Mouse (Mus musculus) layer of hippocampus, adult 9-11 months (tissue): ENCODE measurements around the gene Krt16.

Experiments used
- DNase-seq: peaks from one replicate; pipeline ENCODE4 v3.0.0; 2022

The Krt16 gene

DNA sequence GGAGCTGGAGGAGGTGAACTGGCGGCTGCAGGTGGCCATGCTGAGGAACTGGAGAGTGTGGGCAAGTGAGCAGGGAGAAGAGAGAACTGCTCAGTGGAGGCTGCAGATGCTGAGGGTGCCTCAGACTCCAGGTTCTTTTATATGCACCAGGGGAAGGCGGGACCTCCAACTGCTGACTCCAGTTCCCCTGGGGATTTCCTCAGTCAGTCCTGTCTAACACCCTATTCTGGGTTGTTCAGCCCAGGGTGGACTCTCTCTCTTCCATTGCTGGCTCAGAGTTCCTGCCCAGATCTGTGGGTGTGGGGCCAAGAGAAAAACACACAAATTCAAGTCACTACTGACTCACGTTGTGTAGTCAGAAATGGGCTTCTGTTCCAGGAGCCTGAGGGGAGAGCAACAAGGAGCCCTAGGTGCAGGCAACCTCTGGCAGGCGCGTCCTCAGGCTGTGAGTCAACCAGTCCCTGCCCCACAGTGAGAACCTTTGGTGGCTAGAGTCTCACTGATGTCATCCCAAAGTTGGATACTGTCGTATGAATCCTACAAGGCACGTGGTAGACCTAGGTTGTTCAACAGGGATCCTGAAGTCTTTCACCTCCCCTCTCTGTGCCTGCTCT lies at the start of gene Krt16:
Gene Krt16 (minus strand): TSS at position 51 of the 614 bp plus-strand sequence.
- no peak for DNase-seq

DNA sequence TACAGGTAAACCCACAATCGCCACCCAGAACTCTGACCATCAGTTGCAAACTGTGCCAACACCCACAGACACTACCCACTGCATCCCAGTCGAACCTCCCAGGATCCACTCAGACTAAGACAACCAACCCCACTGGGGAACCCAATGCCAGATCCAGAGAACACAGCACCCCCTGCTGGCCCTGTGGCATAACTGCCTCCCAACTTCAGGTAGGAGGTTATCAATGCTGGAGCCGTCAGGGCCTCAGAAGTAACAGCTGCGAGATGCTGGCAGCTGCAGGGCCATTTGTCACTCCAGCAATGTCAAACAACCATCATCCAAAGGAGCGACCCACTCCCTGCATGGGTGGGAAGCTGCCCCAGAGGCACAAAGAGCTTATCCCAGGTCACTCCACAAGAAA lies 49.1 kb upstream of the Krt16 start:
- no peak for DNase-seq

DNA sequence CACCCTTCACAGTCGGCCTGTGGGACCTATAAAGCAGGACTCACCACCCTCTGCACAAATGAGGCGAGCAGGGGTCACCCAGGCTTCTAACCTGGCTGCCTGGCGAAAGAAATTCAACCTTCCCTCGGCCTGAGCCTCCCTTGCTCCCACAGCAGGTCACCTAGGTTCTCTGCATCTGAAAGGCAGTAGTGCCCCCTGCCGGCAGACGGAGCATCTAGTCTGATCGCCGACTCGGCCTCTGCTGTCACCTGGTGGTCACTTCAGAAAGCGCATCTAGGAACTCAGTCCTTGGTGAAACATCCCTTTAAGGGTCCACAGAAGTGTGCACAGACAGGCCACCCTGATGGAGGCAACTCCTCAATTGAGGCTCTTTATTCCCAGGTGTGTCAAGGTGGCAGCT lies 46.6 kb upstream of the Krt16 start:
- DNase-seq: peak; percentile 48

DNA sequence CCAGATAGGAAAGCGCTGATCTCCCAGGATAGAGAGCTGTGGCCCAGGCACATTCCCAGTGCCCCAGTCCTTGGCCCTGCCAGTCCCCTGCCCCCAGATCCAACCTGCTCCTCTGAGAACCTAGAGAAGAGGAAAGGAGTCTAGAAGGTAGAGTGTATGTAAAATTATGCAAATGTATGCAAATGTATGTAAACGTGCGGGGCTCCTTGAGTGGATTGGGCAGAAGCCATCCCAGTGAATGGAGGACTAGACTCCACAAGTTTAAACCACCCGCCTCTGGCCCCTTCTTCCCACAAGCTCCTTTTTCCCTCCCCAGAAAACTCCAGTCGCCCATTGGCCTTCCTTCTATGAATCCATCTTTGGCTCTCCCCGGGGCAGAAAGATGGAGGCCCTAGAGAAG lies 44.2 kb upstream of the Krt16 start:
- no peak for DNase-seq

DNA sequence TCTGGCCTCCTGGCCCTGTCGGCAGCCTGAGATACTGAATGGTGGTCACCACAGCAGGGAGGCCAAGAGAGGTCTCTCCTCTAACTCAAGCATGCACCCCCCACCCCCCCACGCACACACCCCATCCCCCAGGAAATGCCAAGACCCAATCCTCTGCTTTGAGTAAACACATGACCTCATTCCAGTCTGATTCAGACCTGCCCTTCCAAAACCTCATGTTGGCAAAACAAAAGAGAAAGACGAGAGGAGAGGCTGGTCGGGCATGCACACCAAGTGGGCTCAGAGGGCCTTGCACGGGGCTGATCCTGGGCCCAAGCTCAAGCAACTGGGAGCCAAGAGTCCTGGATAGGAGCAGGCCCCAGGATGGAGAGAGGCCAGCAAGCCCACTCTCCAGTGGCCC lies 41.5 kb upstream of the Krt16 start:
- no peak for DNase-seq

DNA sequence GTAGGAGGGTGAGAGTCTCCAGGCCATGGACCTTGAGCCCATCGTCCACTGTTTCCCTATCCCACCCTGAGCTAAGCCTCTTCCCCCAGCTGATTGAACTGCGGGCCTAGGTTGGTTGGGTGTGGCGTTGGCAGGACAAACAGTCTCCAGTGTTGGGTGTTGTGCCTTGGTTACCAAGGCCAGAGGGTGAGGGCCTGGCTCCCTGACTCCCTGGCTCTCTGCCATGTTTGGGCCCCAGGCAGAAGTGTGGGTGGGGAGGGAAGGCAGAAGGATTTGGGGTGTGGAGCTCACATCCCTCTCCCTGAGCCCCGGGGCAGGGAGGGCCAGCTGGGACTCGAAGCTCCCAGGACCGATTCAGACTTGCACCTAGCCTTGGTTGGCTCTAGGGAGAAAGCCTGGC lies 40.2 kb upstream of the Krt16 start:
- DNase-seq: no peak

DNA sequence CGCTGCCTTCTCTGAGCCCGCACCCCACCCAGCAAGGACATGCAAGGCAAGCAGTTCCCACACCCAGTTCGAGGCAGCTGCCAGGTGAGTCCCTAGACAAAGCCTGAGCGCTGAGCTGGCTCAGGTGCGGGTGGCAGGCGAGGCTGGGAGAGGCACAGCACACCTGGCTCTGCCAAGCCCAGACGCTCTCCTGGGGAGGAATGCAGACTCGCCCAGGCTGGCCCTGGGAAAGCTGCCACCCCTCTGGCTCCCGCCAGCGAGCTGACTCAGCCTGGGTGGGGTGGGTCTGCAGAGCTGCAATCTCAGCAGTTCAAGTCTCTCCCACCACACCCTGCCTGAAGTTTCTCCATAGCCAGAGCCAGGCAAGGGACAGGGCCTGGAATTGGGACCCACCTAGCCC lies 38.3 kb upstream of the Krt16 start:
- peak; percentile 25 for DNase-seq

DNA sequence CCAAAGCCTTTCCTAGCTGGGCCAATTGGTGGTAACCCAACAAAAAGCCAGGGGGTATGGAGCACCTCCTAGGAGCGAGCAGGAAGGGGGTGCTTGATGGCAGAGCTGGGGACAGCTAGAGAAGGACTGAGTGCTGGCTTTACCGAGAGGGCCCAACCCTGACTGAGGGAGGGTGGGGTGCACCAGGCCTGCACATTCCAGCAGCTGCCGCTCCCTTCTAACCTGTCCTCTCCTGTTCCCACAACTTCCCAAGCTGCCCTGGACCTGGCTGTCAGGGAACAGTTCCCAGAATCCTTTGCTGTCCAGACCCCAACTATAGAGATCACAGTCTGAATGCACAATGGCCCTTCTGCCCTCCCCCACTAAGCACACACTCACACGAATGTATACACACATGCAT lies 36.3 kb upstream of the Krt16 start:
- no peak for DNase-seq

DNA sequence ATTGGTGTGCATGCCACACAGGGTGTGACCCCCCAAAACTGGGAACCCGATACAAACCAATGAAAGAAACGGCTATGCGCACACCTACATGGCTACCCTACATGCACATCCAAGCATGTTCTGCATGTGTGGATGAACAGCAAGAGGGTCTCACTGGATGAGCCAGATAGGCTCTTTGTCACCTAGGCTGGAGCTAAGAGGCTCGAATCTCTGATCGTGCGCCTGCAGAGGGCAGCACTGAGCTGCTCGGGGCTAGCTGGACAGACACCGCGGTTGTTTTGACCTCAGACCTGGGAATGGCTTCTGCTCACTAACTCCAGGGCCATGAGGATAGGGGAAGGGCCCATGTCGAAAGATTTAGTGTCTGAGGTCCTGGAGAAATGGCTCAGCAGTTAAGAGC lies 33.8 kb upstream of the Krt16 start:
- DNase-seq: peak; percentile 44

DNA sequence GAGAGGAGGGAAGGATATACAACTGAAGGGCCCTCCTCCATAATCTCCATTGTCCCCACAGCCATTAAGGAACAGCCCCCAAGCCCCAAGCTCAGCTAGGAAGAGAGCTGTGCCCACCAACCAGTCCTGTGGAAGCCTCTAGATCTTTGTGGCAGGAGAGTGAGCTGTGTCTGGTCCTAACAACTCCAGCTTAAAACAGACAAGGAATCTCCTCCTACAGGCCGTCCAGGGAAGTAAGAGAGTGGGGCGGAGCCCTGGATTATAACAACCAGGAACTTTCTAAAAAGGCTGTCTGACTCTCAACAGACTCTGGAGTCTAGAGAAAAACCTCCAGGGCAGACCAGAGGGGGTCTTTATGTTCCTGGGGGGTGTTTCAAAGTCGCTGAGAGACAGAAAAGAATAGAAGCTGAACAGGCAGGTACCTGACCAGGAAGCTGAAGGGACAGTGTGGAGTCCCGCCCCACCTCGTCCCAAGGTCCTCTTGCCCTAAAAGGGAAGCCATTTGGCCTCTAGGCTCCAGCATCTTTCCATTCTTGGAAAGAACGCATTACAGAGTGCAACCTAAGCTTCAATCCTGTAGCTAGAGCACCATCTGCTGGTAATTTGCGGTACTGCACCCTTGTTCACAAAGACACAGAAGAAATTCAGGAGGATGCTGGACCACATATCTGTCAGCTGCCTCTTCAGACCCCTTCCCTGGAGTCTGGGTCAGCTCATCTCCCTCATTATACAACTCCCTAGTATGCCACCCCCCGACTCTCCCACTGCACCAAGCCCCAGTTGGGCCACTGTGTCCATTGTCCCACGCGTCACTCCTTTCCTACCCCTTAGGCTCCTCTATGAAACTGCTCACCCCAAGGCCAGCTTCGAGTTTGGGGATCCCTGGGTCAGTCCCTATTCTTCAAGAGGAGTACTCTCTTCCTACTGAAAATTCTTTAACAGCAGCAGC lies 33.2 kb upstream of the Krt16 start:
- DNase-seq: peak; percentile 78

DNA sequence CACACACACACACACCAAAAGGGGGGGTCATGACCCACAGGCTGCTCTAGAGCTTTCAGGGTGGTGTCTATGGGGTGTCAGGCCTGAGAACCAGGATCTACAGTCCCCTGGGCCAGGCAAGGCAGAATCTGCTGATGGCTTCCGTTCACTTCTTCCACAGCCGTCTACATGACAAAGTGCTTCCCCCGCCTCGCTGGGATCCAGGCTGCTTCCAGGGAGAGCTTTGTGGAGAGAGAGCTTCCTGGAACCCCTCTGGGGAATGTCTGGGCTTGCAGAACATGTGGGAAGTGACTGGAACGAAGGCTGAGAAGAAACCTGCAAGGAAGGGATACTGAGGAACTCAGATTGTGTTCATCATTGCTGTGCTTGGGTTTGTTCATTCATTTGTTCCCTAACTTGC lies 30.1 kb upstream of the Krt16 start:
- no peak for DNase-seq

DNA sequence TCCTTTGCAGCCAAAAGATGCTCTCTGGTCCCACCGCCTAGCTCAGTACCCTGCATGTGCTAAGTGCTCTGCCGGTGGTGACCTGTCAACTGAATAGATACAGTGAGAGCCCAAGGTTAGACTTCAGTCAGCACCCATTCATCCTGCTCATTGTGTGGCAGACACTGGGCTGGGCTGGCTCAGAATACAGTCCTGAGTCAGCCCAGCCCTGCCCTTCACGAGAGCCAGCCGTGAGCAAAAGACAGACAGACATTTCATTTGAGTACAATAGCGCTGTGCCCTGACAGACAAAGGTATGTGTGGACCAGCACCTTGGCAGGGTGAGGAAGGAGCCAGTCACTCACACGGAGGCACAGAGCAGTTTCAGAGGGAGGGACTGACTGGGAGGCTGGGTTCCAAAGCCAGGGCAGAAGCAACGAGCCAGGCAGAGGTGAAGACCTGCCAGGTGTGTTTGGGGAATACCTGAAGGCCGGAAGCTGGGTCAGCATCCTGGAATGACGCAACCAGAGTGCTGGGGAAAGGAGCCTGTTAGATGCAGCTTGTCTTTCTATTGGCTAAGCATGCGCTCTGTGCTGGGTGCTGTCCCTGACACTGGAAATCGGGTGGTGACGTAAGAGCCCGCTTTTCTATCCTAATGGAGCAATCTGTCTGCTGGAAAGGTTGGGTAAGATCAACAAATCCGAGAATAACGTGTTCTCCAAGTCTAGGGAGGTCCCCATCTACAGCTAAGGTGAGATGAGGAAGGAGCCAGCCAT lies 29.2 kb upstream of the Krt16 start:
- no peak for DNase-seq

DNA sequence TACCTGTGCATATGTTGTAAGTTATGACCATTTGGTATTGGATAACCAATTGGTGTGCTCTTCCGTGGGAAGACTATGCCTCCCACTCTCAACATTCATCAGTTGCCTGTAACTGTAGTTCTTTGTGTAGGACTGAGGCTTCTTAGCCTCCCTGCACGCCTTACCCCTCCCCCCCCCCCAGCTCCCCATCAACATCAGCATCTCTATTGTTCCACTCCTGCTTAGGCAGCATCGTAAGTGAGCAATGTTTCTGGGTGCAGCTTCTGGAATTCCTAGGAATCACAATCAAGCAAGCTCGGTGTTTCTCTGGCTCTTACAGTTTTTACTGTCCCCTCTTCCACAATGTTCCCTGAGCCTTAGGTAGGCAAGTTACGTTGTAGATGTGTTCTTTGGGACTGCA lies 26.8 kb upstream of the Krt16 start:
- DNase-seq: no peak

DNA sequence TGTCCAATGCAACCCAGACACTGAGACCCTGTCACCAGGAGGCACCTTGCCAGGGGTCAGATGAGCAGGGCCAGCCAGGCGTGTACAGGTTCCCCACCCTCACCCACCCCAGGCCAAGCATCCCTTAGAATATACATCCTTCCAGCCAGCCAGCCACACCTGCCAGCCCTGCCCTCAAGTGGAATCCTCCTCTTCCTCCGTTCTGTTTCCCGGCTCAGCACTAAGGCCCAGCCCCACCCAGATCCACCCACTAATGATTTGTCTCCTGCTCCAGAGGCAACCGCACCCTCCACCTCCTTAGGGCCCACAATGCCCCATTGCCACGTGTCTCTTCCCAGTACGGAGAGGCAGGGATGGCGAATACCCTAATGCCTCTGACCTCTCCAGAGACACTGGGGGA lies 26.0 kb upstream of the Krt16 start:
- DNase-seq: no peak

DNA sequence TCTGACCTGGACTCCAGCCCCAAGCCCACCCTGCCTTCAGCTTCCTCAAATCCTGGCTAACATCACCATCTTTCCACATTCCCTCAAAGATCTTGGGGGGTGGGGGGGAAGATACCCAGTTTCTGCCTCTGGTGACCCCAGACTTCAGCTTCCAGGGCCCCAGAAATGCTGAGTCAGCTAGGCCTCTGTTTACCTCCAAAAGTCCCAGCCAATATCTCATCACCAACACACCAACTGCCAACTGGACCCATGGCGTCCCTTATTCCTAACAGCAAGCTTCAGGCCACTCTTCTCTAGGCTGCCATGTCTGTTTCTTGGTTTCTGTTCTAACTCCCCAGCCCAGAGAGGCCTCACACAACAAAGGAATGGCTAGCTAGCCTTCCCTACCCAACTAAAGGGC lies 23.2 kb upstream of the Krt16 start:
- no peak for DNase-seq

DNA sequence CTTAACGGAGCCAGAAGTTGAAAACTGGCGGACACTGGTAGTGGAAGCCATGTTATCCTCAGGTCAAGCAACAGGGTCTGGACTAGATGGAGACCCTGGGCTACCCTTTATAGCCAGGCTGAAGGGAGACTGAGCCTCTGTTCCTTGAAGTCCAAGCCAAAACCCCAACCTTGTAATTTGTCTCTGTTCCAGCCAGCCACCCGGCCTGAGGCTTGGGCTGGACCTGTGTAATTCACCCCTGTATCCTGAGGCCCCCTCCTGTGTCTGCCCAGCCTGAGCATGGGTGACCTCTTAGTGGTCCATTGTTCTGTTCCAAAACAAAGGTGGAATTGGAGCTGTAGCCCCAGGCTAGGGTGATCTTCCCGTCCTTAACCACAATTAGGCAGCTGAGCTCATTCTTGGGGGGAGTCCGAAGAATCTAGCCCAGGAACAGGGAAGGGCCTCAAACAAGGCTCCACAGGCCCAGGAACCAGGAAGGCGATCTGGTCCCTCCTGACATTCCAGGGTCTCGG lies 21.2 kb upstream of the Krt16 start, which contains the start of gene Krt42:
Gene Krt42 (minus strand): TSS at position 51 of the 512 bp plus-strand sequence.
- DNase-seq: no peak

DNA sequence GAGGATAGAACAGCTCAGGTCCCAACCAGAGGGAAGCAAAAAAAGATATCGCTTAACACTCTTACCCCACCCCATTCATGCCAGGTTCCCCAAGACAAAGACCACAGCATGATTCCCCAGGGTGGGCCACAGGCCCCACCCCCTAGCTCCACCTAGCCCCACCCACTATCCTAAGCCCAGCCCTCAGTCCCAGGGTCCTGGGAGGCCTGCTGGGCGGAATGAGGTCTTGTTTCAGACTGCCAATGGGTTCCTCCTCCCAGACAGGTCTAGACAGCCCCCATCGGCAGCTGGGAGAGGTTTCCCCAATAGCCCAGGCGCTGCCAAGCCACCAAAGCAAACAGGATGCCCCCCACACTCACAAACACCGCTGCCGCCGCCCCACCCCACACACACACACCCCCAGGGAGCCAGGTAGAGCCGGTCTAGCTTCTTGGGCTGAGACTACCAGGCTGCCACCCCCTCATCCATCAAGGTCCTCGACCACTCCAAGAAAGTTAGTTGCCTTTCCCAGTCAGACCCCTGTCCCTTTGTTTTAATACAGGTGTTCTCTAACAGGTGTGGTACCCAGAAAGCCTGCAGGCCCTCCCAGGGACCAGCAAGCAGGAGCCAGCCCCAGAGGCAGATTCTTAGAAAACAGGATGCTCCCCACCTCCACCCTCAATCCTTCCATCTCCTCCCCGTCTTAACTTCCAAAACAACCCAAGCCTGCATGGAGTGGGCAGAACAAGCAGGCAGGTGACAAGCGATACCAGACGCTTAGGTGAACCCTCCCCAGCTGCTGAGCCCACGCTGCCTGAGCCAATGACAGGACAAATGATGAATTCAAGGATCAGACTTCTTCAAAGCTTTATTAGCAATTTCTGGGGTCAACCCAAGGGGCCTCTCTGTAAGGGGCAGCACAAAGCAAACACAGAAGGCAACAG lies 13.6 kb upstream of the Krt16 start:
- no peak for DNase-seq

DNA sequence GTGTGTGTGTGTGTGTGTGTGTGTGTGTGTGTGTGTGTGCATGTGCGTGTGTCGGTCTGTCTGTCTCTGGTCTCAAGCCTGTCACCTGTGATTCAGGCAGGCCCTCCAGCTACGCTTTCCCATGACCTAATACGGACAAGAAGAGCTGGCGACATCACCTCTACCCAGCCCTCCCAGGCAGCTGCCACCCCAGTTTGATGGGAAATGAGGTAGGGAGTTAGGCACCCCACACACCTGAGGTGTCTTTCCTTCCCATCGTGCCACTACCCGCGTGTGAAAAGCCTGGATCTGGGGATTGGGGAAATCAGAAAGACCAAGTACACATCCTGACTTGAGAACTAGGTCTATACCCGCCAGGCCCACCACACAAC lies 12.5 kb upstream of the Krt16 start:
- no peak for DNase-seq

DNA sequence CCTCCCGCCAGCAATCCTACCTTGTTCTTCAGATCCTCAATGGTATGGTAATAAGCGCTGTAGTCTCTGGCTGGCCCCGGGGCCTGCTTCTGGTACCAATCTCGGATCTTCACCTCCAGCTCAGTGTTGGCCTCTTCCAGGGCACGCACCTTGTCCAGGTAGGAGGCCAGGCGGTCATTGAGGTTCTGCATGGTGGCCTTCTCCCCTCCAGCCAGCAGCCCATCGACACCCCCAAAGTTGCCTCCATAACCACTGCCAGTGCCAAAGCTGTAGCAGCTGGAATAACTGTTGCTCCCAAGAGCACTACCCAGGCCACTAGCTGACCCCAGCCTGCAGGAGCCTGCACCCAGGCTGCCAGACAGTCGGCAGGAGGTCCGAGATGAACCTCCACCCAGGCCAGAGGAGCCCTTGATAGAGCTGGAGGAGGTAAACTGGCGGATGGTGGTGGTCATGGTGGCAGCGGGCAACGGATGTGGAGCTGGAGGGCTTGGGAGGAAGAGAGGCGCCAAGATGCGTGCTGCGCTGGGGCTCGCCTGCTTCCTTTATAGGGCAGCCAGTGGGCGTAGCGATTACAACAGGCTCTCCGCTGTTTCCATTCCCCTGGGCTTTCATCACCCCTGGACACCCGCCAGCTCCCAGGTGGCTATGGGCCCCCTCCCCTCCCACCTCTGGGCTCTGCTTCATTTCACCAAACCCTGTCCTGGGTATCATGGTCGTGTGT lies 12.0 kb upstream of the Krt16 start, which contains the start of gene Krt17:
Gene Krt17 (minus strand): TSS at position 516 of the 721 bp plus-strand sequence.
- no peak for DNase-seq

DNA sequence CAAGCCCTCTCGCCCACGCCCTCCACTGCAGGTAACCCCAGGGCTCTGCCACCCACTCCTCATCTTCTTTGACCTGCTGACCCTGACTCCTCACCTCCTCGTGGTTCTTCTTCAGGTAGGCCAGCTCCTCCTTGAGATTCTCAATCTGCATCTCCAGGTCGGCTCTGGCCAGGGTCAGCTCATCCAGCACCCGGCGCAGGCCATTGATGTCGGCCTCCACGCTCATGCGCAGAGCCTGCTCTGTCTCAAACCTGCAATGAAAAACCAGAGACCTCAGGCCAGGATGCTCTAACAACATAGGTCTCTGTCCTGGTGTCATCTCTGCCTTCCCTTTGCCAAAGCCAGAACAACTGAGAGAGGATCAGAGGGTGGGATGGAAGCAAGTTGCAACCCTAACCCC lies 10.4 kb upstream of the Krt16 start:
- no peak for DNase-seq

DNA sequence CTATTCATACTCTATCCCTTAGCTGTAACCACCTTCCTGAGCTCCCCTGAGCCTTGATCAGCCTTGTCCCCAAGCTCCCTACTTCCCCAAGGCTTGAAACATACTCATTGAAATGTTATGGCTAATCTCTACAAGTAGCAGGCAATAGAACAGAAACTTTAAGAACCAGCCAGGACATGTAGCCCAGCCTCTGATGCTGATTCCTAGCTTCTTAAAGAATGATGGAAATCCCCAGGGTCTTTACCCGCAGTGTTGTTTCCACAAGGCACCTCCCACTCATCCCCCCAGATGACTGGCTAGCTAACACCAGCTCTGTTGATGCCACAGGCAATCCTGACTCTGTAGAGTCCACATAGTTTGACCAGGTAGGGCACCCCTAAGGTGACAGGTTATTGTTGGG lies 9.3 kb upstream of the Krt16 start:
- no peak for DNase-seq

DNA sequence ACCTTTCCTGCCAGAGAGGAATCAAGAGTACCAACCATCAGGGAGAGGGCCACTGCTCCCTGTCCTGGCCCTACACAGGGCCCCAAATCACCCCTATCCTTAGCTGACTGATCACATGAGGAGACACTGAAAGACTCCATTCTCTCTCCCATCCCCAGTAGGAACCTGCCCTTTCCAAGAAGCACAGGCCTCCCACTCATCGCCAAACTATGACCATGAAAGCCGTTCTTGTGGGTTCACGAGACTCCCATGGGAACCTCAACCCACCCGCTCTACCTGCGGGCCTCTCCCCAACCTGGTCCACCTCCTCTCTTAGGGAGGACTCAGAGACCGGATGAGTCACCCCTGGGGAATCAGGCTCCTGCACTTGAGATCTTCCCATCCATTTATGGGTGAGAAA lies 6.8 kb upstream of the Krt16 start:
- no peak for DNase-seq
